Mouse (Mus musculus) thymus, postnatal 14 days (tissue): ENCODE measurements around the gene Cst8.
"Not testable (repeated sequence)": the region's sequence is repeated elsewhere in the genome, so short reads cannot be mapped to it uniquely, and the experiment has no call there.

Source experiments
- DNase-seq: peaks from one replicate; pipeline ENCODE4 v3.0.0; 2021

The Cst8 gene

DNA sequence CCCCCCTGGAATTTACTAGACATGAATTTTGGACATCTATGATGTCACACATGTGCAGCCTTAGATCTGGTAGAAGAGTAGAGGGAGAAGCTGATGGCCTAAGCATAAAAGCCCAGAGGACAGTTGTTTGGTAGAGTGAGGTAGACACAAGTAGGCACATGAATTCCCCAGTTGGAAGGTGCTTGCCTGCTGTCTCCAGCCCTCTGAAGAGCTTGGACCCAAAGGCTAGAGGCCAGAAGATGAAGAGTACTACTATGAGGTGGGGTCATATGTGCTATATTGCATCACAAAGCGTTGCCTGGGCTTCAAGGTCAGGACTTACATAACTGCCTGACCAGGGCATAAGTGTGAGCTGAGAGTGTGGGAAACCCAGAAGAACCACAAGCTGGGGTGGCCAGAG lies at the start of gene Cst8:
Gene Cst8, plus strand, starts transcription at position 301 of the 400 bp plus-strand sequence.
- DNase-seq, result no peak

DNA sequence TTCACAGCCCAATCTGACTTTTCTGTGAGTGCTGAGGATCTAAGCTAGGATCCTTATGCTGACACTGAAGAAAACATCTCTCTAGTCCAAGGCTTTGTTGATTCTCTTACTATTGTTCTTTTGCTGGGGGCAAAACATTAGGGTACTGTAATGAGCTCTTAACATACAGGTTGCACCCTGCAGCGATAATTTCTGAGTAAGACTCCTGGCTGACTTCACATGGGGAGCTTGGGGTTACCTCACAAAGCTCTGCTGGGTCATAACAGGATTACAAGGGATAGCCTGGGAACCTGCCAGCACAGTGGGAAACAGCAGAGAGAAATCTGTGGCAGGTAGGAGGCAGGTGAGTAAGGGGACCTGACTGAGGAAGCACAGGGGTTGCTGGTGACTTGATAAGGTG lies 48.5 kb upstream of the Cst8 start, which contains the start of gene Cstl1:
Gene Cstl1, plus strand, starts transcription at position 301 of the 400 bp plus-strand sequence.
- DNase-seq, result no peak

DNA sequence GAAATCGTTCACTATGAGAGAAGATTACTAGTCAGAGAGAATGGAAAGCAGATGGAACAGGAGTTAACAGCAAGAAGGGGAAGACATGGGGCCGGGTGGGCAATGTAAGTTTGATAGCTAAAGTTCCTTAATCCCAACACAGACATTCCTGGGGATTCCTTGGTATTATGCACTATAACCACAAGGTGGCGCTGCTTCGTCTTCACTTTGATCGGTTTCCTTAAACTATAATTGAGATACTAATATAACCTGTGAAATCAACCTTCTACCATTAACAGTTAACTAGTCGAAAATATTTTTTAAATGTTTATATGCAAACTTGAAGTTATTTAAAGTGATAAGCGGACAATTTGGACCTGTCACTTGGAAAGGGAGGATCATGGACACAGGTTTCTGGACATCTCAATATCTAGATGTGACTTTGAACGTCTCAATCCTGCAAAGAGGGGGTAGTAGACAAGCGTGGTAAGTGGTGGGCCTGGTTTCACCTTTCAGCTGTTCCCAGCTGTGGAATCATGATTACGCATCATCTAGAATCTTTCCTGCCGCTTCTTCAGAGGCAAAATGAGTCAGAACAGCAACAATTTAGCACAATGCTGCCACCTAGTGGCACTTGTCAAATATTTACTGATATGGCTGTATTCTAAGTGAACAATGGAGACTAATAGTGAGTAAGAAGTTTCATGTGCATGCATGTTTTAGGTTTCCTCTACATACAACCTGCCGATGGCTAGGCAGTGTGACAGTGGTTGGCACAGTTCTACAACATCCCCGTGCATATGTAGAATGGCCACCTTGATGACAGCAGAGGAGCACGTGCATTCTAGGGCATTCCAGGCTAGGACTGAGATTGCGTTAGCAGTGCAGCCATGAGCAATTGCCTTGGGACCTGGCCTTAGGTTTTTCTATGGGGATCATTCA lies 46.4 kb upstream of the Cst8 start:
- DNase-seq, result peak; percentile 68

- DNase-seq, result no peak
Observed at GRCm38 (mm10) chr2:148754310-148754846, 44.2 kb upstream of the Cst8 start.

DNA sequence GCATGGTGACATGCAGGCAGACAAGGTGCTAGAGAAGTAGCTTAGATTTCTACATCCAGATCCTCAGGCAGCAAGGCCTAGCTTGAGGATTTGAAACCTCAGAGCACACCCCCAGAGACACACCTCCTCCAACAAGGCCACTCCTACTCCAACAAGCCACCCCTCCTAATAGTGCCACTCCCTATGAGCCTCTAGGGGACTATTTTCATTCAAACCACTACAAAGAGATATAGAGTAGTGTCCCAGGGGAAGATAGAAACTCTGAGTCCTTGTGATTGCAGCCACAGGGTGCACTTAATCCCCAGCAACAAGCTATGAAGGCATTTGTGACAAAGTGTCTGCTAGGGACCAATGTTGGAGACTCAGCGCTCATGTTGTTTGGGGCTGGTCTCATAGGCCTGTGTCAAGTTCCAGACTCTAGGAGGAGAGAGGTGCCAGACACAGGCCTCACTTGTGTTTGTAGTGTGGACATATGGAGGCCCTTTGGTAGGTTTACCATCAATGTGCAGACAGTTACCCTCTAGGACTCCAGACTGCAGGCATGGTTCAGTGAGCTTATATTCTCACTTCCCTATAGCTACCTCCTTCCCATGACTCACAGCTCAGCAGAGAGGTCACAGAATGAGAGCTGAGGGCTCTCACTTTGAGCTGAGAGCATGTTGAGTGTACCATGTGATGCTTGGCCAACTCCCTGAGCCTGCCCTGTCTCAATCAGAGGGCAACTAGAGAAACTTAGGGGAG lies 34.8 kb upstream of the Cst8 start:
- no peak for DNase-seq

DNA sequence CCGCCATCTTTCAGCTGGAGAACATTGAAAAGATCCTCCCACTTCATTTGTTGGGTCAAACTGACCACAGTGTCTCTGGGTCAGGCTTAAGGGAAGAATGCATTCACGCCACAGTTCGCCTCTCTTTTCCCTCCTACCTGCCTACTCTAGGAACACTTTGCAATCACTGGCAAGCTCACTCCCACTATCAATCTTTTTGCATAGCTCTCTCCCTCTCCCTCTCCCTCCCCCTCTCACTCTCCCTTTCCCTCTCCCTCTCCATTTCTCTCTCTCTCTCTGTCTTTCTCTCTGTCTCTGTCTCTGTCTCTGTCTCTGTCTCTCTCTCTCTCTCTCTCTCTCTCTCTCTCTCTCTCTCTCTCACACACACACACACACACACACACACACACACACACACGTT lies 27.2 kb upstream of the Cst8 start, which contains the start of gene Cst11:
Gene Cst11, minus strand, starts transcription at position 101 of the 400 bp plus-strand sequence.
- not testable (repeated sequence) for DNase-seq

DNA sequence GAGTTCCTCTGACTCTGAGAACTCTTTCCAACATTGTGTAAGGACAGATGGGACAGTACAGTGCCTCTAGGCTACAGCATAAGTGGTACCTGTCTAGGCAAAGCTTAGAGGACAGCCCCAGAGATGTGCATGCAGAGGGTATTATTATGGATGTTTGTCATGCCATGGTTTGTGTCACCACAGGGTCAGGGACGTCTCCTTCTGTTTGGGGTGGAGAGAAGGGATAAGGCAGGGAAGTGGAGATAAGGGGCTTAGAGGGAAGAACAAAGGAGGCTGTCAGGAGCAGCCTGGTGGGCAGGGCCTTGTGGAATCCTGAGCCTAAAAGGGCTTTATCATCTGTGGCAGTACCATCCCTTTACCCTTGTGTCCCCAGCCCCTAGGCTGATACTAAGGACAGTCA lies 16.9 kb upstream of the Cst8 start, which contains the start of gene 8030411F24Rik:
Gene 8030411F24Rik, plus strand, starts transcription at position 301 of the 400 bp plus-strand sequence.
- no peak for DNase-seq

DNA sequence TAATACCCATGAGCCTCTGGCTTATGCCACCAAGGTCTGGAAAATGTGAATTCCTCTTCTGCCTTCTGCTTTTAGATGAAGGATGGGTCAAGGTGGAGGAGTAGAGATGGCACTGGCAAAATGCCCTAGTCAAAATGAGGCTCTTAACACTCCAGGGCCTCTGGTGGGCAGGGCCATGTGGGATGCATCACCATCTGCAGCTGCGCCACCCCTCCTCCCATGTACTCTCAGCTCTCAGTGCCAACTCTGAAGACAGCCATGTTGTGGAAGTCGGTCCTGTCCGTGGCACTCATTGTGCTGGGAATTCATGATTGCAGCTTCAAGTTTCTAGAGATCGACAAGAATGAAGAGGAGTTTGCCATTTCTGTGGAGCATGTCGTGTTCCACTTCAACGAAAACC lies 9.4 kb upstream of the Cst8 start, which contains the start of gene Cst12:
Gene Cst12, plus strand, starts transcription at position 220 of the 400 bp plus-strand sequence.
- no peak for DNase-seq

GRCm38 (mm10) chr2:148801491-148801921 lies 2.9 kb downstream of the Cst8 start:
- DNase-seq, result no peak

- no peak for DNase-seq
Observed at GRCm38 (mm10) chr2:148806696-148807095, 8.1 kb downstream of the Cst8 start.

DNA sequence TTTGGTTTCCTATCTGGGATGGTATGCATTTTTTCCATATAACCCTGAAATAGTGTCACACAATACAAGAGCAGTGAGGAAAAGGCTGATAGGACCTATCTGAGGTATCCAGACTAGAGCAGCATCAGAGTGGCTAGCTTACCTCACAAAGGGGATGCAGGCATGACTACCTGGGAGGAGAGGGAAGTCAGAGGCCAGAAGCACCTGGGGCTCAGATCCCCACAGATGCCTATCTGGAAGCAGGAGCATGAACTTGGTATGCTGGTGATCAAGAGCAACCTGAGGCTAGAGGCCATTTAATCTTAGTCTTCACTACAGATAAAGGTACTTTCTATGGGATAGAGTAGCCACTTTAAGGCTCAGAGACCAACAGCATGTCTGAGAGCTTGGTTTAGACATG lies 21.3 kb downstream of the Cst8 start, which contains the start of gene Cst13:
Gene Cst13, plus strand, starts transcription at position 173 of the 400 bp plus-strand sequence.
- no peak for DNase-seq

- no peak for DNase-seq
Observed at GRCm38 (mm10) chr2:148825986-148826385, 27.4 kb downstream of the Cst8 start.

- DNase-seq, result no peak
Observed at GRCm38 (mm10) chr2:148834912-148835311, 36.3 kb downstream of the Cst8 start, which contains the start of gene Cst9. Cst9 (plus strand) TSS chr2:148835147.

- DNase-seq, result no peak
Observed at GRCm38 (mm10) chr2:148838075-148838777, 39.6 kb downstream of the Cst8 start.

DNA sequence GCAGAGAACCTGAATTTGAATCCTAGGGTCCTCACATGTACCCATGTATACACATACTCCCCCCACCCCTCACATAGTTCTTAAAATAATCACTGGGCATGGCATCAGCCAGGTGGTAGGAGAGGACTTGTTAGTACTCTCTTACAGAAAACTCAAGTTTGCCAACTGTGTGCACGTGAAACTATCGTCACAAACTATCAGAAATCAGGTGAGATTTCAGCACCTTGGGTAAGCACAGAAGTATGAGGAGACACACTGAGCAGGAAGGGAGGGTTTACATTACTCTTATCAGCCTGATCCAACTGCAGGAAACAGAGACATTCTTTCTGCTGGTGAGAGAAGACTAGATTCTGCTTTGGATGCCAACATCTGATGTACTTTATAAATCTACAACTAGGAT lies 40.6 kb downstream of the Cst8 start:
- DNase-seq, result no peak

DNA sequence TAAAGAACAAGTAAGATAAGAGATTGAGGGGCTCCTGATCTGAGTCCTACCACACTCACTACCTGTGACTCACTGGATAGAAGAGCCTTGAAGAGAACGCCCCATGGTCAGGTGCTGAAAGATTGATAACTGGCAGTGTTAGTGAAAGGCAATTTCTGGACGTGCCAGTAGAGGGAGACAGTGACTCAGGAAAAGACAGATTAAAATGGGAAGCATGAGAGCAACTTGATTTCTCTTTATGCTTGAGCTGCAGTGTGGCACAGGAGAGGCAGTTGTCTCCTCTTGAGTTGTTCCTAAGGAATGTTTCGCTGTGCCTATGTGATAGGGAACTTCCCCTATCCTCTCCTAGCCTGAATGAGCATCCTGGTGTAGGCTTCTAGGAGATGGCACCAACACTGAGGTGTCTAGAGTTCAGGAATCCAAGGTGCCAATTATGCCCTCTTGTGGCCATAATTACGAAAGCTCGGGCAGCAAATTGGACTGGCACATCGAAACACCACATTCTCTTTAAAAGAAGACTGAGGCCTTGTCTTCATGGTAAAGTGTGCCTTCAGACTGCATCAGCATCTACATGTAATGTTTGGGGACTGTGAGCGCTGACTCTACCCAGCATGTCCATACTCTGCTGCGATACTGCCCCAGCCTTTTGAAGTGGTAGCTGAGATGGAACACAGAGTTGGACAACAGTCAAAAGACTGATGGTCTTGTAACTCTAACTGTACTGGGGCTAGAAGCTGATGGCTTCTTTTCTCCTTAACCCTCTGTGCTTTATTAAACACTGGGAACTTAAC lies 52.7 kb downstream of the Cst8 start:
- peak; percentile 43 for DNase-seq
